Mouse (Mus musculus) testis, postnatal 14 days (tissue): ENCODE results near the gene 5430403G16Rik.
"Not testable (repeated sequence)": the region's sequence is repeated elsewhere in the genome, so short reads cannot be mapped to it uniquely, and the experiment has no call there.

Experiments
- DNase-seq: peaks from one replicate; pipeline ENCODE4 v3.0.0; 2021; ENCODE audit warnings: low spot score

The 5430403G16Rik gene

GRCm38 (mm10) chr5:109690537-109691201, at the start of gene 5430403G16Rik:
Gene 5430403G16Rik (minus strand): TSS chr5:109691041.
- peak; percentile 74 for DNase-seq

DNA sequence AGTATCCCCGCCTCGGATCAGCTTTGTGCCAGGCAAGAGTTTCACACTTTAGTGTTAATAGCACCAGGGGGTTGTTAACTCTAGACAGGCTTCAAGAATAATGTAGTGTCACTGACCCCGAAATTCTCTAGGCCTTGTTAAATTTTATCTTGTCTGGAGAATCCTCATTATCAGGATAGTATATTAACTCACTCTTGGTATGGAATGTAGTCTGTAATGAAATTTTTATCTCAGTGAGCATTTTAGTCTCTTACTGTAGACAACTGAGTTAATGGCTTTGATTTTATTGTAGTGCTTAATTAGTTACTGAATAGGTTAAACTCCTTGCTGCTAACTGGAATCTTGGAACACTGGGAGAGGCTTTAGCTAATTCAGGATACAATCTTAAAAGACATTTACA, 26.5 kb upstream of the 5430403G16Rik start:
- DNase-seq, result not testable (repeated sequence)

DNA sequence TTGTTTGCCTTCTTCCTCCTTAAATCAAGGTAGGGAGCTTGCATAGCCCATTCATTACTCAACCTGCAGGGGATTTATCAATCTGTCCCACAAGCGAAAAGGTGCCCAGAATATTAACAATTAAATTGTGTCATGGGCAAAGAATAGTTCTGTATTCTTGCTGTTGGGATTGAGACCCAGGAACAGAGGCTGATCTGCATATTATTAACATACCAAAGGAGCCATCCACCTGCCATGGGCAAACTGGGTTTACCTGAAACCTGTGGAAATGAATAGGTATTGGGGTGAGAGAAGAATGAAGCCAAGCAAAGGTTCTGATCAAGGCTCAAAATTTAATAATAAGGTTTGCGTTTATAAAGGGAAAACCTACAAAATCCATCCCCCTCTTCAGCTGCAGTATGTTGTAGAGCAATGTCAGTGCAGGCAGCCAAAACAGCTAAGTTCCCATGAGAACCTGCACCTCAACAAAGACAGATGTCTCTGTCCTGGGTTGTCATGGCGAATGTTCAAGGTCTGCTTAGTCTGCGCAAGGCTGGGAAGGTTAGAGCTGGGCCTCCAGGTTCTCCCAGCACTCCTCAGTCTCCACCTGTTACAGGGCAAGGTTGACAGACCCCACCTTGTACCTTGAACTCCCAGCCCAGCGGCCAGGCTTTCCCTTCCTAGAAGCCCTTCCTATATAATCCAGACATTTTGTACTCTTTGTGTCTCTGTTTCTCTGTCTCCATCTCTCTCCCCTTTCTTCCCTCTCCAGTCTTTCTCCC, 544 bp upstream of the 5430403G16Rik start:
- not testable (repeated sequence) for DNase-seq

DNA sequence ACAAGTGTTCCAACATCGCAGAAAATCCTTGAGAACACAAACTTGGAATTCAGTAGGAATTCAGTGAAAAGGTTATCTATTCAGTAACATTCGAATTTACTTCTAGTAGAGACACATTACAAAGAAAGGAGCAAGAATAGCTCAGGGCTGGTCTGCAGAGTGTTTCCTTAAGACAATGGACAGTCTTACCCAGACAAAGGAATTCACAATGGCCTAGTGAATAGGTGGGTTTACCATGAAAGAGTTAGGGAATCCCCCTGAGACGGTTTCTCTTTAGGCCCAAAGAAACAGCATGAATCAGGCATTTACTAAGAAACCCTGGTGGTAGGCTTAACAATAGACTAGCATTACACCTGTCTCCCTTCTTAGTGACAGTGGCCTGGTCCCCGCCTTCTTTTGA, 7.9 kb downstream of the 5430403G16Rik start:
- no peak for DNase-seq
